Mouse (Mus musculus): Measurements from ENCODE around the gene Amotl1.
"Not testable (repeated sequence)": the region's sequence is repeated elsewhere in the genome, so short reads cannot be mapped to it uniquely, and the experiment has no call there.

Amotl1 gene

GRCm38 (mm10) chr9:14607464-14607863 lies 37.4 kb downstream of the Amotl1 start:
- ATAC-seq (ENCODE audit: insufficient number of reproducible peaks, low FRiP score, low TSS enrichment) = 0 out of 2 replicates have a peak, but pooled peaks have one; percentile 27

DNA sequence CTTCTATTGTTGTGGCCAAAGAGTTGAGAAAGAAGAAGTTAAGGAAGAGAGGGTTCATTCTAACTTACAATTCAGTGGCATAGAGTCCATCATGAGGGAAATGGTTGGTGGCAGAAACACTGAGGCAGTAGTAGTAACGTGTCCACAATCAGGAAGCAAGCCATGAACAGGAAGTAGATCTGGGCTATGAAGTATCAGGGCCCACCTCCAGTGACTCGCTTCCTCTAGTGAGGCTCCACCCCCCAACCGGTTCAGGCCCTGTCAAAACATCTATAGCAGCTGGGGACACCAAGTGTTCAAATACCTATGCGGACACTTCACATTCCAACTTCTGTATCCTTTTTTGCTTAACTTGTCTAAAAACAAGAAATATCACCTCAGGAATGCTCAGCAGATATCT lies 38.9 kb downstream of the Amotl1 start:
- ATAC-seq (ENCODE audit: insufficient number of reproducible peaks, low FRiP score, low TSS enrichment) = no peak

DNA sequence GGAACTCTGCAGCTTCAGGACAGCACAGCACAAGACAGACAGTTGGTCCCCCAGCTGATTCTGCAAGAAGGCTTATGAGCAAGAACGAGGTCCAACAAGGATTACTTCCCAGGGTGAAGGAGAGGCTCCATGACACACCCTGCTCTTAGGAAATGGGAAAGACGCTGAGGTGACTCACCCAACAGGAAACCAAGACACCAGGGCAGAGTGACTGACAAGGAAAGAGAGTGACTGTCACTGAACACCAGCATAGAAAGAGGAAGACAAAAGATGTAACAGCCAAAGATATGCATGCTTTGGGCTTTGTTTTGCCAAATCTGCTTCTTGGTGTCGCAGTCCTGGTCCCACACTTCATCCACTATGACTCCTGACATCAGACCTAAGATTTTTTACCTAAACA lies 40.5 kb downstream of the Amotl1 start:
- no peak for ATAC-seq (ENCODE audit: insufficient number of reproducible peaks, low FRiP score, low TSS enrichment)

DNA sequence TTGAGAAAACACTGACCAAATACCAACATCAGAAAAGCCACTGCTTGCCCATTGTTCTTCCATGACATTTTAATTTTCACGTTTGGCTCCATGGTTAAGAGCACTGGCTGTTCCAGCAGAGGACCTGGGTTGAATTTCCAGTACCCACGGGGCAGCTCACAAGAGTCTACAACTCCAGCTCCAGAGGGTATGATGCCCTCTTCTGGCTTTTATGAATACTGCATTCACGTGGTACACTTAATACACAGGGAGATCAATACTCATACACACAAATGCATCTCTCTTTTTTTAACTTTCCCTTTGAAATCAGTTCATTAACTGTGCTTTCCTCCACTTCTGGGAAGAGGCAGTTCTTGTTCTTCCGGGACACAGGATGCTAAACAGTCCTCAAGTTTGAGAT lies 41.4 kb downstream of the Amotl1 start:
- no peak for ATAC-seq (ENCODE audit: insufficient number of reproducible peaks, low FRiP score, low TSS enrichment)

DNA sequence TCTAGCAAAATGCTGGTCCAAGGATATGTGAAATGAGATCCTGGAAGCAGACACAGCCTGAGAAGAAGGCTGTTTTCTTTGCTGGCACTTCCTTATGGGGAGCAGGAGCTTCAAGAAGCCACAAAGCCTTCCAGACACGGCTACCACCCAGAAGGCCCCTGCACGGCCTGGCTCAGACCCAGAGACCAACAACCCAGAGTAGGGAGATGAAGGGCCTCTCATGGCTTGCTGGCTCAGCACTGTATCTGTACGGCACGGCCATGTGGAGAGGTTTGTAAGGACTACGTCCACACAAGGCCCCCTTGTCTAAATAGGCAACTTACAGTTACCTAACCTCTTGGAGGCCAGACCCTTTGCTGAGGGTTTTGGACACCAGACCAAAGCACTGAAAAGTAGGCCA lies 45.1 kb downstream of the Amotl1 start:
- no peak for ATAC-seq (ENCODE audit: insufficient number of reproducible peaks, low FRiP score, low TSS enrichment)

- no peak for ATAC-seq (ENCODE audit: insufficient number of reproducible peaks, low FRiP score, low TSS enrichment)
Measured at GRCm38 (mm10) chr9:14598157-14598556, 46.7 kb downstream of the Amotl1 start.

DNA sequence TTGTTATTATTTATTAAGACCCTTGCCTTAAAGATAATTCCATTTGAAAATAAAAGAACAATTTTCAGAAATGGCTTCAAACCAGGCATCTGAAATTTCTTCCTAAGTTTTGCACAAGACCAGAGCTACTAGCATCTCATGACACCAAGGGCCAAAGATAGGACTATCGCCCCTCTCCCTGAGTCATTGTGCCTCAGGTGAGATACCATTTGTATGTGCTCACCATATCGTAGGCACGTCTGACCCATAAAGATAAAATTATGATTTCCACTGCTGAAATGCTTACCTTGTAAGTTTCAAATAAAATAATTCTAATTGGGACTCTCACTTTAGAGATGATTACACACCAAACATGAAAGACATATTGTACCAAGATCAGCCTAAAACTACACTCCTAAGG lies 47.4 kb downstream of the Amotl1 start:
- ATAC-seq (ENCODE audit: insufficient number of reproducible peaks, low FRiP score, low TSS enrichment) = no peak

DNA sequence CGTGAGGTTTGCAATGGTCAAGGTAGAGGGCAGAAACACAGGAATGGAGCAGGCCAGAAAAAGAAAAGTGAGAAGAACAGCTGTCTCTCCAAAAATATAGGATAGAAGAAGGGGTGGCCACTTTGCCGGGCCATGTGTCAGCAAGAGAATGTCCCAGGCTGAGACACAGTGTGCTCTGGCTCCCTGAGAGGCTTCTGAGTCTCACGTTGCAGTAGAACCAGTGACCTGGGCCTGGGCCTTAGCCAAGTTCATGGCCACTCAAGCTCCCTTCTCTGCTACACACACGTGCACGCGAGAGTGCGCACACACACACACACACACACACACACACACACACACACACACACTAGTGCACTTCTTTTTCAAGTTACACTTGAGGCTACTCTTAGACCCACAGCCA lies 48.0 kb downstream of the Amotl1 start:
- ATAC-seq (ENCODE audit: insufficient number of reproducible peaks, low FRiP score, low TSS enrichment) = no peak

DNA sequence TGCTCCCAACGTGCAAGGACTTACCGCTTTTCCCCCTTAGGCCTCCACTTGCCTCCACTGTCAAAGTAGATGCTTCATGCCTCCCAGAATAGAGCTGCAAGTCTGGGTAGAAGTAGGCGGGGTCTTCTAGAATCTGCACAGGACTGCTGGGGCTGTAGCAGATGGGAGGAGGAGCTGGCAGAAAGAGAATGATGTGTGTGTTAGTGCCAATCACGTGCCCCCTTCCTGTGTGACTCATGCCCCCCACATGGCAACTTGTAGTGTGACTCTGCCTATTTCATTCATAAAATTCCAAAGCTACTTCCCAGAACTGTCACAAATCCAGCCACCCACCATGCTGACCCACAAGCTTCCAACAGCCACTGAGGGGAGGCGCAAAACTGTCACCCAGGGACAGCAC lies 48.4 kb downstream of the Amotl1 start:
- no peak for ATAC-seq (ENCODE audit: insufficient number of reproducible peaks, low FRiP score, low TSS enrichment)

DNA sequence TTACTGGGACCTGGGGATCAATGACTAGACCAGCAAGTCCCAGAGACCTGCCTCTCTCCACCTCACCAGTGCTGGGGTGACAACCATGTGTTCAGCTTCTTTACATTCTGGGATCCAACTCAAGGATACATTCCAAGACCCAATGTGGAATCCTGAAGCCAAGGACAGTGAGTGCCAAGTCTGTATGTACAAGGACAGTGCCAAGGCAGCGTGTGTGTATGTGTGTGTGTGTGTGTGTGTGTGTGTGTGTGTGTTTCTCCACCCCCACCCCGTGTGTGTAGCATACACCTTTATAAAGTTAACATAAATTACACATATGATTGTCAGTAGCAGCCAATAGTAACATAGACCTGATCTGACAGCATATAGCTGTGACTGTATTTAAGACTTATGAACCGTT lies 49.0 kb downstream of the Amotl1 start:
- ATAC-seq (ENCODE audit: insufficient number of reproducible peaks, low FRiP score, low TSS enrichment) = no peak

GRCm38 (mm10) chr9:14593880-14594279 lies 51.0 kb downstream of the Amotl1 start:
- no peak for ATAC-seq (ENCODE audit: insufficient number of reproducible peaks, low FRiP score, low TSS enrichment)

DNA sequence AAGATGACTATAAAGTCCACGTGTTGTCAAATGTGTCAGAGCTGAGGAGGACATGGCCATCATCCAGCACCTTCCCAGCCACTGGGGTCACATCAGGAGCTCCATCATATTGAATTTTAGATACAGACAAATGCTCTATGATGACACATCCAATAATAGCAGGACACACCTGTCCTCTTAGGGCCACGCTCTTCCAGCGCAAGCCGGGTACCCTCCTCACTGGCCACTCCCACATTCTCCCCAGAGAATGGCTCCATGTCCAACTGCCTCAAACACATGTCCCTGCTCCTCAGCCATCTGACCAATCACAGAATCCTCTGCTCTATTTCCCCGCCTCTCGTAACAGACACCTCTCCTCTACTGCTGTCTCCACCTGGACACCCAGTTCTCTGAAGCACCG lies 54.2 kb downstream of the Amotl1 start:
- ATAC-seq (ENCODE audit: insufficient number of reproducible peaks, low FRiP score, low TSS enrichment) = no peak

GRCm38 (mm10) chr9:14588690-14589089 lies 56.2 kb downstream of the Amotl1 start:
- ATAC-seq (ENCODE audit: insufficient number of reproducible peaks, low FRiP score, low TSS enrichment) = no peak

- ATAC-seq (ENCODE audit: insufficient number of reproducible peaks, low FRiP score, low TSS enrichment) = no peak
Measured at GRCm38 (mm10) chr9:14585702-14586101, 59.2 kb downstream of the Amotl1 start.

DNA sequence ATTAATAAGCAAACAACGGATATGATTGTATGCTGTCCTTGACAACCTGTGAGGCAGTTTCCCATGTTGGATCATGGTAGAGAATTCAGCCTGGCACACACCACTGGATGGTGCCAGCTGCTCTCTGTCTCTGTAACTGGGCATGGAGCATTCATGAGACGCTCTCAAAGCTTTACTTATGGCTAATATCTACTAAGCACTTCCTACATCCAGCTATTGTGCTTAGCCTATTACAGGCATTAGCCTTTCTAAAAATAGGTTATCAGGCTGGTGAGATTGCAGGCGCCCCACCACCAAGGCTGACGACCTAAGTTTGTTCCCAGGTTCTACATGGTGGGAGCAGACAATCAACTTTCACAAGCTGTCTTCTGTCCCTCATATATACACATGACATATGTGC lies 65.9 kb downstream of the Amotl1 start:
- ATAC-seq (ENCODE audit: insufficient number of reproducible peaks, low FRiP score, low TSS enrichment) = no peak

- not testable (repeated sequence) for ATAC-seq (ENCODE audit: insufficient number of reproducible peaks, low FRiP score, low TSS enrichment)
Measured at GRCm38 (mm10) chr9:14576359-14576758, 68.5 kb downstream of the Amotl1 start.

DNA sequence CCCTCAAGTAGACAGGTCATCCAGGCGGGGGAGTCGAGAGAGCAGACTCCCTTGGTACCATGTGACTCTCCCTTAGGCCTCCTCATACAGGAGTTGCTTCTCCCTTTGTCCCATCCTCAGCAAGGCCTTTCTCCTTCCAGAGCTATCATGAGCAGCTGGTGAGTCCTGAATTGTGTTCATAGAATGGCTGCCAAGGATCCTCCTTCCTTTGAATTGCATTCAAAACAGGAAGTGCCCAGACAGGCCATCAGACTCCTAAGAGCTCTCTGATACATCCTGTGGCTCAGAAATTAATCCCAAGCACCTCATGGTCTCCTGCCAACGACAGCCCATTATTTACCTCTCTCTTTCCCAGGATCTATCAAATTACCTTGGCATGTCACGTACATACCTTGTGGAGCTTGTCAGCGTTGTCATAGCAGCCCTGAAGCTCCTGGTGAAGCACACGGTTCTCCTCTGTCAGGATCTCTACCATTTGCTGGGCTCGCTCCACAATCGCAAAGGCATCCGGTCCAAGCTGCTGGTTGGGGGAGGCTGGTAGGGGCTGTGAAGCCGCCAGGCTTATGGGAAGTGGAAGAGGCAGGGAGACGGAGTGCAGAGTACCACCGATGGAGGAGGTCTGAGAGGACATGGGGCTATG lies 70.0 kb downstream of the Amotl1 start:
- 0 out of 2 replicates have a peak, but pooled peaks have one; percentile 26 for ATAC-seq (ENCODE audit: insufficient number of reproducible peaks, low FRiP score, low TSS enrichment)

DNA sequence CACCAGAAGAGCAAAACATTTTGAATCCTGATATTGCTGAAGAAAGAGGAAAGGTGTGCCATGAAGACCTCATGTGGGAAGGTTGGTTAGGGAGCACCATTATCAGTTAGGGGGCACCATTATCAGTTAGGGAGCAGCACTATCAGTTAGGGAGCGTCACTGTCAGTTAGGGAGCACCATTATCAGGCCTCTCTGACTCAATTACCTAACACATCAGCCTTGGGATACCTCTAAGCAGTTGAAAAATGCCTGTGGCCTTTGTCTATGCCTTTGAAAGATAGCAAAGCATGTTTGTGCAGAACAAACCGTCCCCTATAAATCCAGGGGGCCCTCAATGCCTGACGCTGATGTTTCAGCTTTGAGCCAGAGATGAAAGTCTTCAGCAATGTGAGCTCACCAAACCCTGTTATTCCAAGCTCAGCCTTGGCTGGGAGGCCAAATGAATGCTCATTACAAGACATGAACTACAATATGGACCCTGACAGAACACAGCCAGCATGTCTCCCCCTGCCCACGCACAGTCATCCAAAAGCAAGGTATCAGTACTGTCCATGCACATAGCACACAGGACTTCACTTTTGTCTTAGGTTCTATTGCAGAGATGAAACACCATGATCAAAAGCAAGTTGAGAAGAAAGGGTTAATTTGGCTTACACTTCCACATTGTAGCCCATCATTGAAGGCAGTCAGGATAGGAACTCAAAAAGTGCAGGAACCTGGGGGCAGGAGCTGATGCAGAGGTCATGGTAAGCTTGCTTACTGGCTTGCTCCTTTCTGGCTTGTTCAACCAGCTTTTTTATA lies 75.5 kb downstream of the Amotl1 start:
- no peak for ATAC-seq (ENCODE audit: insufficient number of reproducible peaks, low FRiP score, low TSS enrichment)

DNA sequence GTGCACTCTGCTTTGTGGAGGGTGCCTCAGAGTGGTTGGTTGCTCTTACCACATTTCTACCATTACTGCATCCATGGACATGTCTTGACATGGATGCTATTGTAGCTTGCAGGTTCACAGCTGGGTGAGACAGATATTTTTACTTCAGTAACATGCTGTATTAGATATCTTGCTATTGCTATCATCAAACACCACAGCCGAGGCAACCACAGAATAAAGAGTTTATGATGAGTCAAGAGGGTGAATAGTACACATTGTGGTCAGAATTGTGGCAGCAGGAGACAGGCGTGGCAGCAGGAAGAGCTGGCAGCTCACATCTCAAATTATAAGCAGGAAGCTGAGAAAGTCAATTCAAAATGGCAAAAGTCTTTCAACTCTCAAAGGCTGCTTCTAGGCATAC lies 76.4 kb downstream of the Amotl1 start:
- no peak for ATAC-seq (ENCODE audit: insufficient number of reproducible peaks, low FRiP score, low TSS enrichment)

- no peak for ATAC-seq (ENCODE audit: insufficient number of reproducible peaks, low FRiP score, low TSS enrichment)
Measured at GRCm38 (mm10) chr9:14564486-14564885, 80.4 kb downstream of the Amotl1 start.

DNA sequence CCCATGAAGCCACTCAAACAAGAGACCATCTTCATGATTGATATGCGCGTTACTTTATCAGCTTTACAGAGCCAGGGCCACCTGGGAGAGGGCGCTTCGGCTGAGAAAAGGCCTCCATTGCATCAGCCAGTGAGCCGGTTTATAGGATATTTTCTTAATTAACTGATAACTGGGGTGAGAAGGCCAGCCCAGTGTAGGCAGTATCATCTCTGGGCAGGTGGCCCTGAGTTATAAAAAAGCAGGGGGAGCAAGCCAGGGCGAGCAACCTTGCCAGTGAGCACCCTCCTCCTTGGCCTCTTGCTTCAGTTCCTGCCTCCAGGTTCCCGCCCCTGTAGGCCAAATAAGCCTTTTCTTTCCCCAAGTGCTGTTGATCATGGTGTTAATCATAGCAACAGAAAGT lies 81.5 kb downstream of the Amotl1 start:
- ATAC-seq (ENCODE audit: insufficient number of reproducible peaks, low FRiP score, low TSS enrichment) = no peak

- no peak for ATAC-seq (ENCODE audit: insufficient number of reproducible peaks, low FRiP score, low TSS enrichment)
Measured at GRCm38 (mm10) chr9:14560545-14560944, 84.3 kb downstream of the Amotl1 start.

All from cerebellum, adult (tissue).